Comparison of ENCODE assay signal across 14 mouse cellular contexts in the genomic region with DNA sequence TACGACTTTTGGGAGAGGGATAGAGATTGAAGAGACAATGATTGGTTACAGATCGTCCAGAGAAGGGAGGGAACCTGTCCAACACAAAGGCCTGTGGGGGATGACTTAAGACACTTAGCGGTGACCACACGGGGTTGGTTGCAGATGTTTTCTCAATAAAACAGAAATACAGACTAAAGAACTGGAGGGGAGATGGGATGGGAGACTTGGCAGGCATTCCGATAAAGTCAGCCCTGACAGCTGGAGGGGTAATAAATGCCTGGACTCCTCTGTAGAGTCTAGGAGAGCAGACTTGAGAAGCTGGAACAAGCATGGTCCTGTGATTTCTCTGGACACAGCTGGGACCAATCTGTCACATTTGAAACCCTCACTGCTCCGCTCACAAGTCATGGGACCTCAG.
DNase-seq lines count a peak whose midpoint lies in the region; ATAC-seq and TF ChIP-seq lines count a peak whose summit lies in the region.
"Had no signal": no experiment of that assay in that cellular context is flagged by ENCODE, and none has a peak within 500 bp of the region (broad histone marks: within the 10 kb centered on the region; RNA-seq: fewer than 3 reads in every experiment).

No protein-coding gene starts in this region.

- H3K36me3 ChIP-seq in intestine, embryonic 16.5 days (ENCODE audit: control insufficient read depth, insufficient read depth, low read length) = no peaks in the 10 kb centered on the region
- no peaks in the 10 kb centered on the region for H3K36me3 ChIP-seq in intestine, postnatal 0 days (ENCODE audit: control insufficient read depth, insufficient read depth)
- H3K36me3 ChIP-seq in lung, postnatal 0 days (ENCODE audit: insufficient read depth, low read length) = no peaks in the 10 kb centered on the region
- no peaks in the 10 kb centered on the region for H3K36me3 ChIP-seq in limb, embryonic 13.5 days
- H3K36me3 ChIP-seq: embryonic facial prominence, embryonic 12.5 days; forebrain, embryonic 15.5 days had no signal

- WGBS in intestine, embryonic 16.5 days = 55% methylated on average over 6 of the region's 6 CpGs
- WGBS in intestine, postnatal 0 days = 58% methylated on average over 6 of the region's 6 CpGs
- 55% methylated on average over 6 of the region's 6 CpGs for WGBS in lung, postnatal 0 days
- WGBS in limb, embryonic 13.5 days = 22% methylated on average over 6 of the region's 6 CpGs

- DNase-seq in lung, postnatal 0 days (ENCODE audit: low spot score) = peak; percentile 80
- no peak for DNase-seq in lung, adult 18-20 months
- DNase-seq in cerebellum, postnatal 10 days = no peak
- no peak for DNase-seq in adipocyte (ENCODE audit: low spot score)
- DNase-seq: adrenal gland, postnatal 25 days; cerebellum, adult 11-12 months had no signal

- peaks cover 26% of the 10 kb centered on the region for H3K4me1 ChIP-seq in intestine, embryonic 16.5 days (ENCODE audit: control insufficient read depth, insufficient read depth, low read length)
- 0 out of 2 replicates have a peak, but pooled peaks cover 4% of the 10 kb centered on the region for H3K4me1 ChIP-seq in intestine, postnatal 0 days (replicated peaks; ENCODE audit: control insufficient read depth, insufficient read depth, low read length)
- H3K4me1 ChIP-seq in lung, postnatal 0 days (ENCODE audit: insufficient read depth, low read depth, low read length) = peaks cover 7% of the 10 kb centered on the region
- H3K4me1 ChIP-seq in limb, embryonic 13.5 days = peaks cover 42% of the 10 kb centered on the region

- ATAC-seq in intestine, embryonic 16.5 days = no peak
- no peak for ATAC-seq in intestine, postnatal 0 days
- peak; percentile 74 for ATAC-seq in lung, postnatal 0 days
- ATAC-seq in limb, embryonic 13.5 days (ENCODE audit: low FRiP score, low read depth) = peak; percentile 88
- ATAC-seq: CD4-positive, CD25-positive, alpha-beta regulatory T cell, adult 4 months; forebrain, embryonic 15.5 days; Patski had no signal

- H3K9ac ChIP-seq in intestine, embryonic 16.5 days (ENCODE audit: low read depth, low read length) = no peak overlapping the region
- H3K9ac ChIP-seq in intestine, postnatal 0 days (ENCODE audit: low read depth, low read length) = no peak overlapping the region
- H3K9ac ChIP-seq in lung, postnatal 0 days (replicated peaks; ENCODE audit: low read depth) = no peak overlapping the region
- H3K9ac ChIP-seq in limb, embryonic 13.5 days = no peak overlapping the region
- H3K9ac ChIP-seq: embryonic facial prominence, embryonic 12.5 days; forebrain, embryonic 15.5 days had no signal

- no peaks in the 10 kb centered on the region for H3K9me3 ChIP-seq in intestine, embryonic 16.5 days (ENCODE audit: control insufficient read depth, low read length)
- no peaks in the 10 kb centered on the region for H3K9me3 ChIP-seq in intestine, postnatal 0 days (ENCODE audit: control insufficient read depth)
- no peaks in the 10 kb centered on the region for H3K9me3 ChIP-seq in lung, postnatal 0 days (ENCODE audit: low read length)
- no peaks in the 10 kb centered on the region for H3K9me3 ChIP-seq in limb, embryonic 13.5 days
- H3K9me3 ChIP-seq: embryonic facial prominence, embryonic 12.5 days; forebrain, embryonic 15.5 days had no signal

- H3K27ac ChIP-seq in intestine, embryonic 16.5 days (ENCODE audit: low read length) = peak overlapping the region; percentile 19; the same call in 1 of the 2 replicates
- no peak overlapping the region for H3K27ac ChIP-seq in intestine, postnatal 0 days (ENCODE audit: low read depth, low read length)
- H3K27ac ChIP-seq in lung, postnatal 0 days (ENCODE audit: low read length) = no peak overlapping the region
- H3K27ac ChIP-seq in limb, embryonic 13.5 days = no peak overlapping the region
- H3K27ac ChIP-seq: embryonic facial prominence, embryonic 12.5 days; forebrain, embryonic 15.5 days; layer of hippocampus, adult 2 months had no signal

- no peaks in the 10 kb centered on the region for H3K27me3 ChIP-seq in intestine, embryonic 16.5 days (replicated peaks; ENCODE audit: control insufficient read depth, insufficient read depth, low read length)
- no peaks in the 10 kb centered on the region for H3K27me3 ChIP-seq in intestine, postnatal 0 days (replicated peaks; ENCODE audit: control insufficient read depth, insufficient read depth, low read length)
- H3K27me3 ChIP-seq in lung, postnatal 0 days (replicated peaks; ENCODE audit: insufficient read depth, low read length) = no peaks in the 10 kb centered on the region
- no peaks in the 10 kb centered on the region for H3K27me3 ChIP-seq in limb, embryonic 13.5 days
- H3K27me3 ChIP-seq: embryonic facial prominence, embryonic 12.5 days; forebrain, embryonic 15.5 days; Patski had no signal

- no peak for TF ChIP-seq EP300 in lung, postnatal 0 days (IDR thresholded peaks at IDR 0.05)

- H3K4me3 ChIP-seq in intestine, embryonic 16.5 days (ENCODE audit: low read length) = no peak overlapping the region
- no peak overlapping the region for H3K4me3 ChIP-seq in intestine, postnatal 0 days (ENCODE audit: low read depth, low read length)
- no peak overlapping the region for H3K4me3 ChIP-seq in lung, postnatal 0 days (ENCODE audit: low read depth, low read length)
- no peak overlapping the region for H3K4me3 ChIP-seq in limb, embryonic 13.5 days
- H3K4me3 ChIP-seq: embryonic facial prominence, embryonic 12.5 days; forebrain, embryonic 15.5 days; layer of hippocampus, adult 2 months had no signal

- TF ChIP-seq CTCF in intestine, postnatal 0 days (IDR thresholded peaks at IDR 0.05; ENCODE audit: low read depth) = no peak
- no peak for TF ChIP-seq CTCF in lung, postnatal 0 days (IDR thresholded peaks at IDR 0.05)

- H3K4me2 ChIP-seq in intestine, embryonic 16.5 days (ENCODE audit: low read depth, low read length) = no peak overlapping the region
- no peak overlapping the region for H3K4me2 ChIP-seq in intestine, postnatal 0 days (replicated peaks; ENCODE audit: low read depth)
- no peak overlapping the region for H3K4me2 ChIP-seq in lung, postnatal 0 days (replicated peaks; ENCODE audit: low read depth, low read length)
- no peak overlapping the region; the same call in 1 of the 2 replicates for H3K4me2 ChIP-seq in limb, embryonic 13.5 days (replicated peaks)
- H3K4me2 ChIP-seq: embryonic facial prominence, embryonic 12.5 days; forebrain, embryonic 15.5 days had no signal

Comparison
In these comparisons a context has a peak if more than half of its experiments do, and no peak if none do; other contexts are left out.
1. ATAC-seq: peak in lung, postnatal 0 days (single experiment) and limb, embryonic 13.5 days (single experiment); none in intestine, embryonic 16.5 days (single experiment) and intestine, postnatal 0 days (single experiment).